Mouse (Mus musculus): ENCODE measurements around the gene Gm6217. TPM values are rescaled to one million over a fixed set of nuclear protein-coding genes. Genes with fewer than 3 reads are reported as not detected.

The Gm6217 gene
- polyA plus RNA-seq (2021; fragmentation: Nextera tagmentation), result not detected in 2 replicates
- long read RNA-seq, experiment 1, result 0 reads
- long read RNA-seq, experiment 2, result 0 reads

GRCm38 (mm10) chr1:82931326-82931725 lies at the start of gene Gm6217:
Gene Gm6217 (minus strand): TSS chr1:82931399.

GRCm38 (mm10) chr1:82959870-82960385 lies 28.7 kb upstream of the Gm6217 start, which contains the start of gene Gm47955:
Gene Gm47955 (plus strand): TSS chr1:82960286.

DNA sequence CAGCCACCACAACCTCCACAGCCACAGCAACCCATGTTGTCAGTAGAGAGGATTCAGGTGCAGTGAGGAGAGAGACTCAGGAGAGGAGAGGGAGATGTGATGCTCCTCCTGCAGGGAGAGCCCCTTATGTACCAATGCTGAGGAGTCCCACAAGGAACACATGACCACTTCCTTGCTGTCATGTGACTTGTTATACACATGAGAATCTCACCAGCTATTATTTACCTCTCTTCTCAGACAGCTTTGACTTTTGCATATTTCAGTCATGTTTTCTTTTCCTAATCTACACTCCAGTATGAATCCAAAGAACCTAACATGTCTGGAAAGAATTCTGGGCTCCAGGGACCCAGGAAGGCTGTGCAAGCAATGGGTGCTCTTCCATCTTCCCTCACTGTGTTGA lies 24.7 kb upstream of the Gm6217 start, which contains the start of gene Gm7544:
TSS of gene Gm7544 (minus strand) at position 101 of the 400 bp plus-strand sequence.

DNA sequence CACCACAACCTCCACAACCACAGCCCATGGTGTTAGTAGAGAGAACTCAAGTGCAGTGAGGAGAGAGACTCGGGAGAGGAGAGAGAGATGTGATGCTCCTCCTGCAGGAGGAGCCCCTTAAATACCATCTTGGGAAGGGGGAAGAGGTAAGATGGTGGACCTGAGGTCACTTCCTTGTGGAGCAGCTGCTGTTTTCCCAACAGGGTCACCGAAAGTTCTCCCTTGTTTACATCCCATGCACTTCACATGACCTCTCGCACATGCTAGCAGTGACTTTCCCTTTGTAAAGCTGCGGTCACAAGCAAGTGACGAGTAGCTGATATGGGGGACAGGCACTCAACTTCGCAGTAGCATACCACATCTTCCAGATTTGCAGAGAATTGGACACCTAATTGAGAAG lies 12.1 kb upstream of the Gm6217 start, which contains the start of gene A030003K21Rik:
TSS of gene A030003K21Rik (minus strand) at position 94 of the 400 bp plus-strand sequence.

DNA sequence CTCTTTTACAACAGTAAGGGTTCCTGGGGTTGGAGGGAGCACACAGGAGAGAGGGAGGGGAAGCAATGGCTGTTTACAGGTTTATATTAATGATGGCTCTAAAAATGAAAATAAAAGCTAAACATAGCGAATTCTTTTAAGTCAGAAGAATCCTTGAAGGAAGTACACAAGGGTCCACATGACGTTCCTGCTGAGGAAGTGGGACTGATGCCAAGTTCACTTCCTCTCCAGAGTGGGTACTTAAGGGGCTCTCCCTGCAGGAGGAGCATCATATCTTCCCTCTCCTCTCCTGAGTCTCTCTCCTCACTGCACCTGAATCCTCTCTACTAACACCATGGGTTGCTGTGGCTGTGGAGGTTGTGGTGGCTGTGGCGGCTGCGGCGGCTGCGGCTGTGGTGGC lies 6.5 kb downstream of the Gm6217 start, which contains the start of gene A030014E15Rik:
TSS of gene A030014E15Rik (plus strand) at position 268 of the 400 bp plus-strand sequence.

DNA sequence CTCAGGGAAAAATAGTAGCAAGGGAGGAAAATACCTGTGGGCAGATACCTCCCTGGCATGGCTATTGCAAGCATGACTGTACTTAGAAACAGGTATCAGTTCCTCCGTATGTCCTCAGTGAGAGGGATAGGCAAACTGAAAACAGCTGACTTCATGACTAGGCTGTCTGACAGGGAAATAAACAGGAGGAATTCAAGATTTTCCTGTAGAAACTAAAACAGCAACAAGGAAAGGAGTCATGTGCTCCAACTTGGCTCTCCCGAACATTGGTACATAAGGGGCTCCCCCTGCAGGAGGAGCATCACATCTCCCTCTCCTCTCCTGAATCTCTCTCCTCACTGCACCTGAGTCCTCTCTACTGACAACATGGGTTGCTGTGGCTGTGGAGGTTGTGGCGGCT lies 18.2 kb downstream of the Gm6217 start, which contains the start of gene A030005L19Rik:
TSS of gene A030005L19Rik (plus strand) at position 301 of the 400 bp plus-strand sequence.

Other genes starting within 250 kb of the Gm6217 start
- 360 and 396 TPM in 2 replicates for gene Mff, start 206.5 kb downstream of the Gm6217 start, polyA plus RNA-seq (2021; fragmentation: Nextera tagmentation)
- not detected in 2 replicates for gene Tm4sf20, start 162.9 kb downstream of the Gm6217 start, polyA plus RNA-seq (2021; fragmentation: Nextera tagmentation)
- not detected in 2 replicates for gene Gm47791, start 160.2 kb downstream of the Gm6217 start, polyA plus RNA-seq (2021; fragmentation: Nextera tagmentation)
- gene Agfg1, start 91.9 kb downstream of the Gm6217 start, polyA plus RNA-seq (2021; fragmentation: Nextera tagmentation), result 4.8 and 5.9 TPM in 2 replicates
- gene A030005L19Rik, start 18.1 kb downstream of the Gm6217 start, polyA plus RNA-seq (2021; fragmentation: Nextera tagmentation), result not detected in 2 replicates
- gene A030014E15Rik, start 6.5 kb downstream of the Gm6217 start, polyA plus RNA-seq (2021; fragmentation: Nextera tagmentation), result not detected in 2 replicates
- gene A030003K21Rik, start 12.0 kb upstream of the Gm6217 start, polyA plus RNA-seq (2021; fragmentation: Nextera tagmentation), result not detected in 2 replicates
- gene Gm7544, start 24.6 kb upstream of the Gm6217 start, polyA plus RNA-seq (2021; fragmentation: Nextera tagmentation), result not detected in 2 replicates
- not detected in 2 replicates for gene Gm47955, start 28.9 kb upstream of the Gm6217 start, polyA plus RNA-seq (2021; fragmentation: Nextera tagmentation)
- gene Gm47959, start 69.1 kb upstream of the Gm6217 start, polyA plus RNA-seq (2021; fragmentation: Nextera tagmentation), result not detected in 2 replicates
- 0.72 and 1.1 TPM in 2 replicates for gene Slc19a3, start 107.0 kb upstream of the Gm6217 start, polyA plus RNA-seq (2021; fragmentation: Nextera tagmentation)
- not detected in 2 replicates for gene Krtap28-10, start 111.1 kb upstream of the Gm6217 start, polyA plus RNA-seq (2021; fragmentation: Nextera tagmentation)
- gene Gm47969, start 113.5 kb upstream of the Gm6217 start, polyA plus RNA-seq (2021; fragmentation: Nextera tagmentation), result not detected in 2 replicates
- gene A030005K14Rik, start 128.0 kb upstream of the Gm6217 start, polyA plus RNA-seq (2021; fragmentation: Nextera tagmentation), result not detected in 2 replicates
- gene Krtap28-13, start 129.5 kb upstream of the Gm6217 start, polyA plus RNA-seq (2021; fragmentation: Nextera tagmentation), result not detected in 2 replicates
- not detected in 2 replicates for gene Ccl20, start 185.4 kb upstream of the Gm6217 start, polyA plus RNA-seq (2021; fragmentation: Nextera tagmentation)
- gene Daw1, start 228.4 kb upstream of the Gm6217 start, polyA plus RNA-seq (2021; fragmentation: Nextera tagmentation), result 0.20 and 0.23 TPM in 2 replicates

All from left cerebral cortex, adult 6 months (tissue).